Mouse (Mus musculus): Measurements from ENCODE around the gene Abcc1.

Gene Abcc1

GRCm38 (mm10) chr16:14377321-14377720 lies 16.0 kb downstream of the Abcc1 start:
- peak; percentile 32 for DNase-seq

DNA sequence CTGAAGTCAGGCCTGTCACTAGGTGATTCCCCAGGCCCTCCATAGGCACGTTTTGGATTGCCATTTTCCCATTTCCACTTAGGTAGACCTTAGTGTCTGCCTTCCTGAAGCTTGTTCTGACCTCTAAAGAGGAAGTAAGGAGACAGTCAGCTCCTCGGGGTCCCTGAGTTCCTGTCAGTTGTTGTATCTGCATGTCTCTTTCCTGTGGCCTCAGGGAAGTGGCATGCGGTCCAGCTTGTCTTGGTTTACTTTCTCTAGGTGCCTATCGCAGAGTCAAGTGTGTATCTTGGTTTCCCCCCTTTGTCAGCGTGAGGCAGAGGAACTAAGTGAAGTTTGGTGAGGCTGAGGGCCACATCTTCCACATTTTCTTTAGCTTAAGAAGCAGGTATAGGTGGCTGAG lies 17.3 kb downstream of the Abcc1 start:
- DNase-seq, result no peak

GRCm38 (mm10) chr16:14379888-14380287 lies 18.5 kb downstream of the Abcc1 start:
- DNase-seq, result no peak

GRCm38 (mm10) chr16:14381061-14381665 lies 19.8 kb downstream of the Abcc1 start:
- no peak for DNase-seq

DNA sequence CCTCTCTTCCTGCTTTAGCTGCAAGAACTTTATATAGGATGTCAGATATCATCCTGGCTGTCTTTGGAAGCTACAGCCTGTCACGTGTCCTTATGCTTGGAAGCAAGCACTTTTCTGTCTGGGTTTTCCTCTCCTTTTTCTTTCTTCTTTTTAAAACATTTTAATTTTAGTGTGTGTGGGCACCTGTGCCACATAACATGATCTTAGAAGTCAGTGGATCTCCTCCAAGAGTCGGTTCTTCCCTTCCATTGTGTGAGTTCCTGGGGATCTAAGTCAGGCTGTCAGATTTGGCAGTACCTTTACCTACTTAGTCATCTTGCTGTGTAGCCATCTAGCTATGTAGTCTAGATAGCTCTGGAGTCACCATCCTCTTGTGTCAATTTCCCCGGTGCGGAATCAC lies 37.9 kb downstream of the Abcc1 start:
- no peak for DNase-seq

- no peak for DNase-seq
Observed at GRCm38 (mm10) chr16:14403507-14403906, 42.1 kb downstream of the Abcc1 start.

- no peak for DNase-seq
Observed at GRCm38 (mm10) chr16:14405636-14406035, 44.3 kb downstream of the Abcc1 start.

DNA sequence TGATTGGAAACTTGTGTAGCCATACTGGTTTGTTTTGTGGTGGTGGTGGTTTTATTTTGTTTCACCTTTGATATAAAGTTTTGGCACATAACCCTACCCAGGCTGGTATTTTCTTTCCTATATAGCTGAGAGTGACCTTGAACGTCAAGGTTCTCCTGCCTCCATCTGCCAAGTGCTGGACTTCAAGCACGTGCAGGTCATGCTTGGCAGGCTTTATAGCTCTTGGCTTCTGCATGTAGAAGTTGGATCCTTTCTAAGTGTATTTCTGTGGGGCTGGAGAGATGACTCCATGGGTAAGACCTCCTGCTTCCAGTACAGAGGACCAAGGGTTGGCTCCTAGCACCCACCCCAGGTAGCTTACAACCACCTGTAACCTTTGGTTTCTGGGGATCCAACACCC lies 47.8 kb downstream of the Abcc1 start:
- no peak for DNase-seq

DNA sequence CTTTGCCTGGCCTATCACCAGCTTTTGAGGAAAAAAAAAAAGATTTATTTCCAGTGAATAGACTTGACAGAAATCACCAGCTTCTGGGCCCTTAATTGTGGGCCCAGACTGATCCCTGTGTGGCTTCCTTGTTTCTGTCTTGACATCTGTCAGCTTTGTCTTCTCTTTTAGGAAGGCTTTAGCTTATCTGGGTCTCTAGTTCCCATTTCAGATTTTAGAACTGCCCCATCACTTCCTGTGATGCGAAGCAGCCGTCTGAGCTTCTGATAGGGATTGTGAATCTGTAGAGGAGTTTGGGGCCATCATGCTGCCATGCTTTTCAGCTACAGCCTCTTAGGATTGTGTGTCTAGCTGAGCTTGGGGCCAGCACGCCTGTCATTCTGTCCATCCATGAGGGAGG lies 48.4 kb downstream of the Abcc1 start:
- DNase-seq, result no peak

- DNase-seq, result no peak
Observed at GRCm38 (mm10) chr16:14410611-14411010, 49.3 kb downstream of the Abcc1 start.

GRCm38 (mm10) chr16:14411156-14411555 lies 49.8 kb downstream of the Abcc1 start:
- no peak for DNase-seq

DNA sequence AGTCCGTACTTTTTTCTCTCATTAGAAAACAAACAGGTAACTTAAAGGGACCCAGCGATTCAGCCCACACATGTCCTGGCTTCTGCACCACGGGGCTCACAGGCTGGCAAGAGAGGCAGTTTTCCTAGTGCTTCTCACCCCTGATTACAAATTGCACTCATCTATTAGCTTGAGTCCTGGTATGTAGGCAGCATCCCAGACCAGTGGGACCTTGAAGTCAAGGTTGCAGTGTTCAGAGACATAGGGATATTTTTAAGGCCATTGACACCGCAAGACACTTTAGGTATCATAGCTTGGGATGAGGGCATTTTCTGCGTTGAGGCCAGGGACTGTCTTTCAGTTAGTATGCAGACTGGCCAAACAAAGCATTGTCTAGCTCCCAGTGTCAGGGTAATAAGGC lies 51.2 kb downstream of the Abcc1 start:
- no peak for DNase-seq

- DNase-seq, result no peak
Observed at GRCm38 (mm10) chr16:14415206-14415605, 53.8 kb downstream of the Abcc1 start.

GRCm38 (mm10) chr16:14416957-14417618 lies 55.7 kb downstream of the Abcc1 start:
- DNase-seq, result no peak

DNA sequence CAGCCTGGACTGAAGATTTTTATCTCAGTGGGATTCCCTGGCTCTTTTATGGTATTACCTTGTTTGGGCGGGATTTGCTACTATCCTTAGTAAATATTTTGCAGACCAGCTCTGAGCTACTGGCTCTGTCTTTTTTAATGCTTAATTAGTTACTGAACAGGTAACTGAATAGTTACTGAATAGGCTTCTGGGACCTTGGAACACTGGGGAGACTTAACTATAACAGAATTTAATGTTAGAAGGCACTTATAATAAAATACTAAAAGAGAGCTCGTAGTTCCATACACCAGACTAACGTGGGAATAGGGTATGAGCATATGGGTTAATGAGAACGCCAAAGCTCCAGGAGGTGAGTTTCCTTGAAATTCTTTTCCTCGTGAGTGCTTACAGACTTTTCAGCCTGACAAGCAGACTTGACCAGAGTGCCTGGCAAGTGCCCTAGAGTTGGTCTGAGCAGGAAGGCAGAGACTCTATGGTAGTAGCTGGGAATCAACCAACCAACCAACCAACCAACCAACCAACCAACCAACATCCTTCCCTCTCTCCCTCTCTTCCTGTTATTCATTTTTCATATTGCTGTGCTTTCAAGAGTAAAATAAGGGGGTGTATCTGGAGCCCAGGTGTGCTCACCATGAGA lies 59.3 kb downstream of the Abcc1 start:
- DNase-seq, result no peak

- DNase-seq, result no peak
Observed at GRCm38 (mm10) chr16:14422081-14422480, 60.7 kb downstream of the Abcc1 start.

DNA sequence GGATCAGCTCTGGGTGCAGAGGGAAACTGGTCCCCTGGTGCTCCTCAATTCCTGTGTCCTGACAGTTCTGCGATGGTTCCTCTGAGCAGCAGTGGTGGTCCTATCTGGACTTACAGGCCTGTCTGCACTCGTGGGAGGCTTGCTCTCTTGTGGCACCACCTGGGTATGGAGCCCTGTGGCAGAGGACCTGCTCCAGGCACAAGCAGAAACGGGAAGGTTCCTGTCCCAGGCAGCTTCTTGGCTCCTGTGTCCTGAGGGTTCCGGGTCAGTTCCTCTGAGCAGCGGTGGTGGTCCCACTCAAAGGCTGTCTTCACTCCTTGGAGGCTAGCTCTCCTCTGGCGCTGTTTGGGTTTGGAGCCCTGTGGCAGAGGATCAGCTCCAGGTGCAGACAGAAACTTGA lies 68.0 kb downstream of the Abcc1 start:
- DNase-seq, result no peak

- no peak for DNase-seq
Observed at GRCm38 (mm10) chr16:14432996-14433395, 71.6 kb downstream of the Abcc1 start.

DNA sequence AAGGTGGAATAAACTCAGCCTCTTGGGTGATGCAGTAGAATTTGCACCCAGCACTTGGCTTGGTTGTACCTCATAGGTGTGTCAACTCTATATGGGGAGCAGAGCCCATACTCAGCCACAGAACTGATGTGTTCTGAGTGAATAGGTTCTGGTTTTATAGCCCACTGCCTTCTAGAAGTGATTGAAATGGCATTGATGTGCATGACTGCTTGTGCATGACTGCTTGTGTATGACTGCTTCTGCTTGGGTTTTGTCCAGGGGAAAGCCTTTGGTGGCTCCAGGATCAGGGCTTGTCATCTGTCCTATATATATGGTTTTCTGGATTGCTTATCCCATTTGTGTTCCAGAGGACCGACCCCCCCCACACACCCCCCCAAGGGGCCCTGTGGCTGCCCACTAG lies 74.2 kb downstream of the Abcc1 start:
- no peak for DNase-seq

DNA sequence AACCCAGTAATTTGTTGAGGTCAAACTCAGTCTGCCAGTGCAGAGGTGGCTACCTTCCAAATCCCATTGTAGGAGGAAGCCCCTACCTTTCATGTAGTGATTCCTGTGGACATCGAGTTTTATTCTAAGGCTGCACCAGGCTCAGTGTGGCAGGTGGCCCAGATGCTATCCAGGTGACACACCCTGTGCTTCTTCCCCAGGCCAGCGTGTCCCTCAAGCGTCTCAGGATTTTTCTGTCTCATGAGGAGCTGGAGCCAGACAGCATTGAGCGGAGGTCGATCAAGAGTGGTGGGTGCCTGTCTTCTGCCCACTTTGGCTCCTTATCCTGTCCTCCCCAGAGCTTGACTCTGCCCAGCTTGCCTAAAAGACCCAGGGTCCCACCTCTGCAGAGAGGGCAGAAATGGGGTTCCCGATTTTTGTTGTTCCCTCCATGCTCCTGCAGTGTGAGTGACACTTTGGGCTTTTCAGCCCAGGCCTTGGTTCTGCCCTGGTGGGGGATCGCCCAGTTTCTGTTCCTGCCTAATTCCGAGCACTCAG lies 76.2 kb downstream of the Abcc1 start:
- no peak for DNase-seq

DNA sequence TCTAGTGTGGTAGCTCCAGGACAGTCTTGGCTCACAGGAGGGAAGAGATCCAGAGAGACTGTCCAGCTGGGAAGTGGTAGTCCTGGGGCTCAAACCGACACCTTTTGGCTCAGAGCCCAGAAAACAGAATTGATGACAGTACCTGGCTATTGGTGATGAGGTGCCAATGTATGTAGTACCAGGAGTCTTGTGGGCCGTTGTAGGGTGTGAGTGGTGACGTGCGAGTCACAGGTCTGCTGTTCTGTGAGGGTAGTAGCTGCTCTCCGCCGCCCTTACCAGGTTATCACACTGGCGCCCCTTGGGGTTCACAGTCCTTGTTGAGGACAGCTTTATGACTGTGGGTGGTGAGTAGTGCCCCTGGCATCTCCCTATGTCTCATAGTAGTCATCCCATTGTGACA lies 77.2 kb downstream of the Abcc1 start:
- DNase-seq, result no peak

DNA sequence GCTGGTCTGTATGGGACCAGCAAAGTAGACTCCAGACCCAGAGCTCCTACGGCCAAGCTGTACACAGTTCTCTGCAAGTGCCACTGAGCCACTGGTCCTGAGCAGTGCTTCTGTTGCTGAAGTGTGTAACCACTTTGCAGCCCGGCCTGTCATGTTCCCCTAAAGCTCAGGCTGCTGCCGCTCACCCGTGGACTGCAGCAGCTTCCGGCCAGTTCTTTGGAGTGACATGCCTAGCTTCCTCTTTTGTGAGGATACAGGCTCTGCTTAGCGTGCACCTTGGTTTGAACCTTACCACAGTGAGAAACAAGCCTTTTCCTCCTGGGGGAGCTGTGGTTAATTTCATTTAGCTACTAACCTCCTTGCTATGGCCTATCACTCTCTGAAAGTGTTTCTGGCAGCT lies 77.7 kb downstream of the Abcc1 start:
- DNase-seq, result peak; percentile 3

DNA sequence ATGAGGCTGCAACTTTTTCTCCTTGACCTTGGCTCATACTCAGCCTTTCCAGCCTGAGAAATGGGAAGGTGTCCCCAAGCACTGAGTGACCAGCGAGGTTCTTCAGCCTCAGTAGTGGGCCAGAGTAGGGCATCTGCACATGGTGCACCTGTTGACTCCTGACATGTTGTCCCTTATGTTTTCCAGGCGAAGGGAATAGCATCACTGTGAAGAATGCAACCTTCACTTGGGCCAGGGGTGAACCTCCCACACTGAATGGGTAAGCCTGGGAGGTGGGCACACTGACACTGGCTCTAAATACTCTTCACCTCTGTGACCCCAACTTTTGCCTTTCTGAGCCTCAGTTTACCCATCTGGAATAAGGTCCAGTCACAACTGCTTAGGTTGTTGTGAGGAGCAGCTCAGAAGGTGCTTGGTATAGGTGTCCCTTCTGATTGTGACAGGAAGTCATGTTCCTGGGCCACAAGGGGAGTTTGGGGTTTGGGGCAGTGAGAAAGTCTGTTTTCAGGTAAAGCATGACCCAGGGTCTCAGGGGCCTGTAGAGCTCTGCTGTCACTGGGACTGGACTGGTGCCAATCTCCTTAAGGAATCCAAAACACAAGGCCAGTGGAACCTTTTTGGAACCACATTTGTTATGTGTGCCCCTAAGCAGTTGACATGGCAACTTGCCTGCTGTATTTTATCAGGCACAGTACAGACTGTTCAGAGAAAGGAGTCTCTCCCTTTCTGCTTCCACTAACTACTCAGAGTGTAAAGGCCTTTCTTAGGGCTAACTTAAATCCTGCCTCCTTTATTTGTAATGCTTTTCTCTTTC lies 78.7 kb downstream of the Abcc1 start:
- DNase-seq, result no peak

Data from lung, postnatal 36 days (tissue).